Mouse (Mus musculus): ENCODE measurements around the gene Ebi3. TPM values are rescaled to one million over a fixed set of nuclear protein-coding genes. Genes with fewer than 3 reads are reported as not detected.

Ebi3 gene
- polyA plus RNA-seq, 2 experiments from 2014 or later, result 48.6 to 79.8 TPM

- no peak for ATAC-seq
These were observed 53.1 kb downstream of the Ebi3 start, which contains the start of the genes Stap2 and Mpnd for GRCm38 (mm10) chr17:56005415-56006061. Gene Stap2, minus strand, starts transcription at chr17:56005584. Gene Mpnd, plus strand, starts transcription at chr17:56005711.

Other genes starting within 250 kb of the Ebi3 start
- 10 to 100 TPM; 20.4 to 24.8 TPM for gene Pot1b, start 240.0 kb upstream of the Ebi3 start, polyA plus RNA-seq (2017; shearing (Covaris generic))
- under 1 TPM in 1 of 2 experiments, not detected in 1; 0.28 TPM for gene Adgre4, start 202.7 kb upstream of the Ebi3 start, polyA plus RNA-seq (2017; shearing (Covaris generic))
- 10 to 100 TPM; 21.2 to 22.6 TPM for gene Zfp119a, start 73.7 kb upstream of the Ebi3 start, polyA plus RNA-seq (2017; shearing (Covaris generic))
- 10 to 100 TPM; 29.3 to 31.1 TPM for gene Zfp959, start 60.5 kb upstream of the Ebi3 start, polyA plus RNA-seq (2017; shearing (Covaris generic))
- gene Zfp119b, start 3.1 kb upstream of the Ebi3 start, polyA plus RNA-seq (2017; shearing (Covaris generic)), result 10 to 100 TPM; 14.3 to 16.2 TPM
- 10 to 100 TPM; 28.2 to 43.3 TPM for gene Yju2, start 6.5 kb downstream of the Ebi3 start, polyA plus RNA-seq (2017; shearing (Covaris generic))
- gene Shd, start 17.8 kb downstream of the Ebi3 start, polyA plus RNA-seq (2017; shearing (Covaris generic)), result not detected
- under 1 TPM in 1 of 2 experiments, not detected in 1; 0.47 TPM for gene Fsd1, start 33.9 kb downstream of the Ebi3 start, polyA plus RNA-seq (2017; shearing (Covaris generic))
- gene Stap2, start 52.9 kb downstream of the Ebi3 start, polyA plus RNA-seq (2017; shearing (Covaris generic)), result under 1 TPM in 1 of 2 experiments, not detected in 1; 0.70 TPM
- gene Mpnd, start 53.1 kb downstream of the Ebi3 start, polyA plus RNA-seq (2017; shearing (Covaris generic)), result 10 to 100 TPM in 1 of 2 experiments, 1 to 10 TPM in 1; 9.2 to 13.7 TPM
- gene Sh3gl1, start 84.0 kb downstream of the Ebi3 start, polyA plus RNA-seq (2017; shearing (Covaris generic)), result 100 to 1,000 TPM in 1 of 2 experiments, 10 to 100 TPM in 1; 93.7 to 110 TPM
- gene Chaf1a, start 87.8 kb downstream of the Ebi3 start, polyA plus RNA-seq (2017; shearing (Covaris generic)), result 1 to 10 TPM in 1 of 2 experiments, under 1 TPM in 1; 0.51 to 1.0 TPM
- 10 to 100 TPM; 35.0 to 41.5 TPM for gene Ubxn6, start 122.4 kb downstream of the Ebi3 start, polyA plus RNA-seq (2017; shearing (Covaris generic))
- gene Hdgfl2, start 127.0 kb downstream of the Ebi3 start, polyA plus RNA-seq (2017; shearing (Covaris generic)), result 10 to 100 TPM; 39.4 to 58.4 TPM
- gene Plin4, start 157.2 kb downstream of the Ebi3 start, polyA plus RNA-seq (2017; shearing (Covaris generic)), result not detected
- not detected for gene Plin5, start 165.0 kb downstream of the Ebi3 start, polyA plus RNA-seq (2017; shearing (Covaris generic))
- not detected for gene Lrg1, start 169.4 kb downstream of the Ebi3 start, polyA plus RNA-seq (2017; shearing (Covaris generic))
- not detected for gene Sema6b, start 187.7 kb downstream of the Ebi3 start, polyA plus RNA-seq (2017; shearing (Covaris generic))
- gene Tnfaip8l1, start 209.8 kb downstream of the Ebi3 start, polyA plus RNA-seq (2017; shearing (Covaris generic)), result 10 to 100 TPM; 30.3 to 43.4 TPM
- 10 to 100 TPM; 58.9 to 59.6 TPM for gene Mydgf, start 231.3 kb downstream of the Ebi3 start, polyA plus RNA-seq (2017; shearing (Covaris generic))